Mouse (Mus musculus) gastrocnemius, adult 2 months (tissue): ENCODE data around the gene Nudt4. TPM values are rescaled to one million over a fixed set of nuclear protein-coding genes. Genes with fewer than 3 reads are reported as not detected.
"Not testable (repeated sequence)": the region's sequence is repeated elsewhere in the genome, so short reads cannot be mapped to it uniquely, and the experiment has no call there.

Experiments
- DNase-seq: peaks from one replicate; pipeline ENCODE4 v3.0.0; 2022
- H3K27ac ChIP-seq: fragments of 200-600 bp; 2 replicates; pipeline ENCODE4 v1.8.1; 2022; ENCODE audit warnings: mild to moderate bottlenecking
- H3K4me3 ChIP-seq: fragments of 200-600 bp; 2 replicates; pipeline ENCODE4 v1.8.1; 2022; ENCODE audit warnings: mild to moderate bottlenecking, moderate library complexity
- CTCF ChIP-seq: fragments of 200-600 bp; IDR thresholded peaks from 2 replicates; pipeline ENCODE4 v1.8.1; 2022; ENCODE audit warnings: antibody characterized with exemption, mild to moderate bottlenecking, moderate library complexity
- intact Hi-C: fragments of 180-260 bp; cut with DNase I; formaldehyde crosslinking; loops from one replicate; pipeline ENCODE4 v1.15.1; 2025
- total RNA-seq, 2 experiments: library from RNA; stranded (reverse); gene quantifications; 2 replicates each; pipeline ENCODE4 v1.2.3; 2021

Gene Nudt4
- total RNA-seq, 2 experiments from 2014 or later: 182 to 332 TPM

- Histone ChIP-seq H3K27ac (peak overlapping the region; percentile 98), H3K4me3 (peak overlapping the region; percentile 98)
- DNase-seq: peak; percentile 72
- TF ChIP-seq CTCF: no peak
- intact Hi-C loops: loop anchor here (5.0 kb wide), 3 partner anchors 74 to 209 kb away; no protein-coding TSS in a partner anchor
These were observed 796 bp downstream of the Nudt4 start for GRCm38 (mm10) chr10:95562859-95563841.

- intact Hi-C loops: loop anchor here (5.0 kb wide), 3 partner anchors 75 to 210 kb away; no protein-coding TSS in a partner anchor
- Histone ChIP-seq H3K27ac (peak overlapping the region; percentile 98), H3K4me3 (peak overlapping the region; percentile 98)
- DNase-seq: no peak
- TF ChIP-seq CTCF: no peak
These were observed 1.6 kb downstream of the Nudt4 start for GRCm38 (mm10) chr10:95562395-95562794.

GRCm38 (mm10) chr10:95561616-95562015 is 2.3 kb downstream of the Nudt4 start:
- intact Hi-C loops: loop anchor here (5.0 kb wide), 3 partner anchors 76 to 211 kb away; no protein-coding TSS in a partner anchor
- TF ChIP-seq CTCF: no peak
- H3K27ac ChIP-seq: peak overlapping the region; percentile 98

GRCm38 (mm10) chr10:95560394-95560983 is 3.5 kb downstream of the Nudt4 start:
- no peak for DNase-seq
- no peak for TF ChIP-seq CTCF
- H3K4me3 ChIP-seq: peak overlapping the region; percentile 98
- H3K27ac ChIP-seq: peak overlapping the region; percentile 74
- intact Hi-C loops: loop anchor here (5.0 kb wide), 3 partner anchors 77 to 212 kb away; no protein-coding TSS in a partner anchor

More at GRCm38 (mm10) chr10:95561616-95562015, 2.3 kb downstream of the Nudt4 start:
- no peak for DNase-seq
- peak overlapping the region; percentile 98 for H3K4me3 ChIP-seq

GRCm38 (mm10) chr10:95559426-95559825 is 4.5 kb downstream of the Nudt4 start:
- peak overlapping the region; percentile 74 for H3K27ac ChIP-seq
- no peak for TF ChIP-seq CTCF
- DNase-seq: no peak
- intact Hi-C loops: loop anchor here (5.0 kb wide), 1 partner anchor 478 kb away; no protein-coding TSS in a partner anchor
- H3K4me3 ChIP-seq: peak overlapping the region; percentile 98

- Histone ChIP-seq H3K27ac (peak overlapping the region; percentile 85), H3K4me3 (no peak overlapping the region)
- no peak for DNase-seq
- intact Hi-C loops: loop anchor here (5.0 kb wide), 1 partner anchor 480 kb away; no protein-coding TSS in a partner anchor
- TF ChIP-seq CTCF: peak; percentile 81
These were observed 6.6 kb downstream of the Nudt4 start for GRCm38 (mm10) chr10:95557337-95557828.

GRCm38 (mm10) chr10:95555866-95556265 is 8.1 kb downstream of the Nudt4 start:
- Histone ChIP-seq H3K4me3 (peak overlapping the region; percentile 47), H3K27ac (peak overlapping the region; percentile 85)
- intact Hi-C loops: loop anchor here (5.0 kb wide), 1 partner anchor 481 kb away; no protein-coding TSS in a partner anchor
- TF ChIP-seq CTCF: peak; percentile 37
- DNase-seq: no peak

- no peak overlapping the region for H3K4me3 ChIP-seq
- no peak for TF ChIP-seq CTCF
- peak overlapping the region; percentile 85; the same call in 1 of the 2 replicates for H3K27ac ChIP-seq
- no peak for DNase-seq
- intact Hi-C loops: loop anchor here (5.0 kb wide), 1 partner anchor 390 kb away; the partner anchor contains the start of gene Eea1
These were observed 11.6 kb downstream of the Nudt4 start for GRCm38 (mm10) chr10:95552326-95552725.

- no peak for DNase-seq
- peak; percentile 63 for TF ChIP-seq CTCF
- H3K4me3 ChIP-seq: no peak overlapping the region
- intact Hi-C loops: loop anchor here (2.0 to 5.0 kb wide), 3 partner anchors 307 to 391 kb away; partner anchors contain the start of gene Eea1
- H3K27ac ChIP-seq: peak overlapping the region; percentile 85; the same call in 1 of the 2 replicates
These were observed 12.2 kb downstream of the Nudt4 start for GRCm38 (mm10) chr10:95551752-95552151.

GRCm38 (mm10) chr10:95550506-95550905 is 13.4 kb downstream of the Nudt4 start:
- no peak for DNase-seq
- H3K27ac ChIP-seq: peak overlapping the region; percentile 70
- H3K4me3 ChIP-seq: no peak overlapping the region
- peak; percentile 79 for TF ChIP-seq CTCF
- intact Hi-C loops: loop anchor here (2.0 to 5.0 kb wide), 3 partner anchors 308 to 392 kb away; partner anchors contain the start of gene Eea1

- DNase-seq, intact Hi-C loops, H3K27ac ChIP-seq, H3K4me3 ChIP-seq: not testable (repeated sequence)
These were observed 14.9 kb downstream of the Nudt4 start for GRCm38 (mm10) chr10:95549080-95549479.

- no peak overlapping the region; the same call in 1 of the 2 replicates for H3K27ac ChIP-seq
These were observed 15.7 kb downstream of the Nudt4 start for GRCm38 (mm10) chr10:95548154-95548826.

More at GRCm38 (mm10) chr10:95548154-95548826, 15.7 kb downstream of the Nudt4 start:
- no peak for TF ChIP-seq CTCF
- H3K4me3 ChIP-seq: no peak overlapping the region
- intact Hi-C loops: no loop called here
- no peak for DNase-seq
